8 mouse cellular contexts compared by ENCODE assay signal in the genomic region with DNA sequence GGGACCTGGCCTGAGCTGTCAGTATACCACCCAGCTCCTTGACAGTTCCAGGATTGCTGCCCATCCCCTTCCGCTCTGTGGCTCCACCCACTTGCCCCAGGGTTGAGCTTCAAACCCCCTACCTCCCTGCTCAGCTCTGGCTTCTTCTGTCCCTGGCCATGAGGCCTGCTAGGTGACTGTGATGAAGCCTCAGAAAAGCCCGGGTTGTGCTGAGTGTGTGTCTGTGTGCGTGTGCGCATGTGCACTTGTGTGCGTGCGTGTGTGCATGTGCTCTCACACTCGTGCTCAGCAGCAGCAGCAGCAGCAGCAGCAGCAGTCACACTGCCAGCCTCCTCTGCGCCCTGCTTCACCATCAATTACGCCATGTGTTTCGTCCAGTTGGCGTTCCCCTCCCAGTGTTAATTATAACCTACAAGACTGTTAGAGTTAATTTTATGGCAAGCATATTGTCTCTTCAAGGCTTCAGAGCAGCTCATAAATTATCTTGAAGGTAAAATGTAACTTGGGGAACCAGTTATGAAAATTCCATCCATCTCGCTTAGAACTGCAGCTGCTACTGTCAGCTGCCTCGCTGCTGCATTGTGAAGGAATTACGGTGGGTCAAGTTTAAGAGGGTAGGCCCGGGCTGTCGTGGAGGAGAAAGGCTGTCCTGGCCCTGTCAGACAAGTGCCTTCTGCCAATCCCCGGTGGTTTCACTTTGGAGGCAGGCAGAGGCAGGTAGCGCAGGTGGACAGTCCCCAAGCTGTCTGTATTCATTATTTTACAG.
A peak's percentile ranks its signal among the peaks of the same experiment; 100 is the strongest.
DNase-seq lines count a peak whose midpoint lies in the region; ATAC-seq and TF ChIP-seq lines count a peak whose summit lies in the region.

No protein-coding gene starts in this region.

- no peaks in the 10 kb centered on the region for H3K9me3 ChIP-seq in embryonic facial prominence, embryonic 14.5 days (ENCODE audit: control insufficient read depth, low read length)
- no peaks in the 10 kb centered on the region for H3K9me3 ChIP-seq in intestine, embryonic 16.5 days (ENCODE audit: control insufficient read depth, low read length)
- H3K9me3 ChIP-seq in neural tube, embryonic 12.5 days: no peaks in the 10 kb centered on the region

- 0 out of 2 replicates have a peak overlapping the region, but pooled peaks have one; percentile 24 for H3K27ac ChIP-seq in left cerebral cortex, adult 2 months
- H3K27ac ChIP-seq in embryonic facial prominence, embryonic 14.5 days (replicated peaks; ENCODE audit: low read depth, low read length): 0 out of 2 replicates have a peak overlapping the region, but pooled peaks have one; percentile 28
- no peak overlapping the region for H3K27ac ChIP-seq in intestine, embryonic 16.5 days (ENCODE audit: low read length)
- no peak overlapping the region for H3K27ac ChIP-seq in neural tube, embryonic 12.5 days

- no peak overlapping the region for H3K4me2 ChIP-seq in embryonic facial prominence, embryonic 14.5 days (ENCODE audit: low read depth, low read length)
- H3K4me2 ChIP-seq in intestine, embryonic 16.5 days (ENCODE audit: low read depth, low read length): no peak overlapping the region
- H3K4me2 ChIP-seq in neural tube, embryonic 12.5 days (replicated peaks): peak overlapping the region; percentile 23

- TF ChIP-seq CTCF in left cerebral cortex, adult 2 months (IDR thresholded peaks at IDR 0.05): no peak

- peak; percentile 33; the same call in 1 of the 2 replicates for ATAC-seq in embryonic facial prominence, embryonic 14.5 days (ENCODE audit: low read depth)
- peak; percentile 61; the same call in 1 of the 2 replicates for ATAC-seq in intestine, embryonic 16.5 days
- ATAC-seq in neural tube, embryonic 12.5 days (ENCODE audit: low FRiP score, low read depth): peak; percentile 41; the same call in 1 of the 2 replicates

- 0 out of 2 replicates have a peak, but pooled peaks cover 4% of the 10 kb centered on the region for H3K27me3 ChIP-seq in embryonic facial prominence, embryonic 14.5 days (replicated peaks; ENCODE audit: control insufficient read depth, insufficient read depth, low read length)
- no peaks in the 10 kb centered on the region for H3K27me3 ChIP-seq in intestine, embryonic 16.5 days (replicated peaks; ENCODE audit: control insufficient read depth, insufficient read depth, low read length)
- peaks cover 22% of the 10 kb centered on the region; the same call in 1 of the 2 replicates for H3K27me3 ChIP-seq in neural tube, embryonic 12.5 days (replicated peaks)

- no peaks in the 10 kb centered on the region for H3K36me3 ChIP-seq in embryonic facial prominence, embryonic 14.5 days (ENCODE audit: control insufficient read depth, insufficient read depth, low read length)
- H3K36me3 ChIP-seq in intestine, embryonic 16.5 days (ENCODE audit: control insufficient read depth, insufficient read depth, low read length): no peaks in the 10 kb centered on the region
- no peaks in the 10 kb centered on the region for H3K36me3 ChIP-seq in neural tube, embryonic 12.5 days

- H3K4me1 ChIP-seq in embryonic facial prominence, embryonic 14.5 days (ENCODE audit: control insufficient read depth, insufficient read depth, low read length): peaks cover 12% of the 10 kb centered on the region
- H3K4me1 ChIP-seq in intestine, embryonic 16.5 days (ENCODE audit: control insufficient read depth, insufficient read depth, low read length): peaks cover 6% of the 10 kb centered on the region
- peaks cover 26% of the 10 kb centered on the region for H3K4me1 ChIP-seq in neural tube, embryonic 12.5 days

- intact Hi-C loops in left cerebral cortex, adult 2 months (cut with DNase I): loop anchor here (1.0 to 5.0 kb wide), 3 partner anchors 264 to 1189 kb away; no protein-coding TSS in a partner anchor
- intact Hi-C loops in left cerebral cortex, postnatal 4 days (cut with DNase I): loop anchor here (10.0 kb wide), 2 partner anchors 262 to 822 kb away; a partner anchor contains a TSS

- no peak overlapping the region for H3K9ac ChIP-seq in embryonic facial prominence, embryonic 14.5 days (ENCODE audit: low read depth, low read length)
- H3K9ac ChIP-seq in intestine, embryonic 16.5 days (ENCODE audit: low read depth, low read length): no peak overlapping the region
- H3K9ac ChIP-seq in neural tube, embryonic 12.5 days: no peak overlapping the region

- 63% methylated on average over 18 of the region's 18 CpGs for WGBS in embryonic facial prominence, embryonic 14.5 days
- WGBS in intestine, embryonic 16.5 days: 66% methylated on average over 18 of the region's 18 CpGs
- WGBS in neural tube, embryonic 12.5 days: 38% methylated on average over 18 of the region's 18 CpGs

- no peak overlapping the region for H3K4me3 ChIP-seq in left cerebral cortex, adult 2 months
- no peak overlapping the region for H3K4me3 ChIP-seq in embryonic facial prominence, embryonic 14.5 days (ENCODE audit: low read depth, low read length)
- no peak overlapping the region for H3K4me3 ChIP-seq in intestine, embryonic 16.5 days (ENCODE audit: low read length)
- no peak overlapping the region for H3K4me3 ChIP-seq in neural tube, embryonic 12.5 days

- DNase-seq in left cerebral cortex, adult 2 months (ENCODE audit: extremely low spot score in 1 of 2, low spot score in 2 of 2): no peak
- no peak for DNase-seq in left cerebral cortex, postnatal 4 days
- peak; percentile 52 for DNase-seq in embryonic facial prominence, embryonic 14.5 days (ENCODE audit: low spot score)
- no peak for DNase-seq in gastrocnemius, postnatal 25 days
- DNase-seq in liver: no peak
- no peak for DNase-seq in lung, postnatal 25 days (ENCODE audit: low spot score)

Comparison
In these comparisons a context has a peak if more than half of its experiments do, and no peak if none do; other contexts are left out.
1. H3K27ac ChIP-seq: peak in left cerebral cortex, adult 2 months (single experiment) and embryonic facial prominence, embryonic 14.5 days (single experiment); none in intestine, embryonic 16.5 days (single experiment) and neural tube, embryonic 12.5 days (single experiment).
2. Peak in every context shown above with its lines, with median percentiles within 50 percentile points of each other: ATAC-seq.